Mouse (Mus musculus) retina, postnatal 7 days (tissue): ENCODE measurements around the gene Mapkapk2.
"Not testable (repeated sequence)": the region's sequence is repeated elsewhere in the genome, so short reads cannot be mapped to it uniquely, and the experiment has no call there.

Experiments
- DNase-seq: peaks from one replicate; pipeline ENCODE4 v3.0.0-alpha.2; 2012; ENCODE audit warnings: low read depth, low spot score

The Mapkapk2 gene

DNA sequence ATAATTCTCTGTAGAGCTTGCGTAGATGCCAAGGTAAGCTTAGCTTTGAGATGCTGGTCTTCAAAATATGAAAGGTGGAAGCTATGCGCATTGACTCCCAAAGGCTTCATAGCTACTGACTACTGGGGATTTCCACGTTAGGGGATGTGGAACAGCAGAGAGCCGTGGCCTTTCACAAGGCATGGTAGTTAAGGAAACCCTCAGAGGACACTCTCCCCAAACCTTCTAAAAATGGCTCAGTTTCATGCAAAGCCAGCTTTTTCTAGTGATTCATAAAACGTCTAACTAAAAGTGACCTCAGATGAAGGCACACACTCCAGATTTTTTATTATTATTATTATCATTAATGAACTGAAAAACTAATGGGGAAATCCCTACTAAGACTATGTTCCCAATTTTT, 47.6 kb downstream of the Mapkapk2 start:
- no peak for DNase-seq

DNA sequence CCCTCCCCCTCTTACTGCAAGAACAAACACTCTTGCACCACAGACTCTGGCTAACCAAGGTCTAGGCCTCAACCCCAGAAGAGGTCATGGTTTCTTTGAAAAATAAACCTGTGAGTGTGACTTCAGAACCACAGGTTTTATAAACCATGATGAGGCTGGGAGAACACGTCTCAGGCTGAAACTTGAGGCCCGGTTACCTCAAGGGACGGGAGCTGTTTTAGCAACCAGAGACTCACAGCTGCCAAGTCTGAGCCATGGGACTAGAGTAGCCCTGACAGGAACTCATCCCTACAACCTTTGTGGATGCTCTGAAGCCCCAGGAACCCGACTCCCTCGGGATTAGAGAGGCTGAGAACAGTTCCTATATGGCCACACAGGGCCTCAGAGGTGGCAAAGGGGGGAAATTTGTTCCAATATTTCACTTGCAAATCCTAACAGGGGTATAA, 48.2 kb downstream of the Mapkapk2 start:
- no peak for DNase-seq

DNA sequence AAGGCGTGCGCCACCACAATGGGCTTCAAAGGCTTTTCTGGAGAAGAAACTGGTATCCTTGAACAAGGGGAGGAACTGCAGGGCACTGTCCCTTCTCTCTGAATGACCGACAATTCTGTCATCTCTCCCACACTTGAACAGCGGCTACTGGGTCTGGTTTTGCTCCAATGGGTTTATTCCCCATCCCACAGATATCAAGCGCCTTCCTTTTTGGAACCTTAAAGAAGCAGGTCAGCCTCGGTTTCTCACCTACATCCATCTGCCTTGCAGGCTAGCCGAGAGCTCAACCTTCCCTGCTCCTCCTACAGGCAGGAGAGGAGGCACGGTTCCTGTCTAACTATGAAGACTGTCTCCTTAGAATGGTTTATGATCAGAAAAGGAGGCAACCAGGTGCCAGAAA, 48.7 kb downstream of the Mapkapk2 start:
- DNase-seq, result no peak

DNA sequence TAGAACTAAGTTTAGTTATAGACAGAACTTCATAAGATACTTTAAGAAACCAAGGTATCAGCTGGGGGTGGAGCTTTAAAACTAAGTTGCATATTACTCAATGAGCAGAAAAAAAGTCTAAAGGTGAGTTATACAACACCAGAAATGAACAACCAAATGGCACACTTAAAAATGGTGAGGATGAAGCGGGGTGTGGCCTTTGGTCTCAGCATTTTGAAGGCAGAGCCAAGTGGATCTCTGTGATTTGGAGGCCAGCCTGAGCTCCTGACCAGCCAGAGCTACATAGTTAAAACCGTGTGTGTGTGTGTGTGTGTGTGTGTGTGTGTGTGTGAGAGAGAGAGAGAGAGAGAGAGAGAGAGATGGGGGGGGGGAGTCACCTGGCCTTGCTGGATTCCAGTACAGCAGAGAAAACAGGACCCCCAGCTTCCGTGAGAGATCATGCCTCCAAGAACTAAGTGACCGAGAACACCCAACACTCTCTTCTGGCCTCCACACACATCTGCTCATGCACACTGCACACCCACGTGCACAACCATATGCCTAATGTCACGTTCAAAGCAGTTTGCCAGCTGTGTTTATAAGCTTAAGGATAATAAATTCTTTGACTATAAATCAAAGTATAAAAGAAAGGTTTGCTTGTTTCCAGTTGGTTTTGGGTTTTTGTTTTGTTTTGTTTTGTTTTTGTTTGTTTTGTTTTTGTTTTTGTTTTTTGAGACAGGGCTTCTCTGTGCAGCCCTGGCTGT, 49.3 kb downstream of the Mapkapk2 start:
- no peak for DNase-seq

DNA sequence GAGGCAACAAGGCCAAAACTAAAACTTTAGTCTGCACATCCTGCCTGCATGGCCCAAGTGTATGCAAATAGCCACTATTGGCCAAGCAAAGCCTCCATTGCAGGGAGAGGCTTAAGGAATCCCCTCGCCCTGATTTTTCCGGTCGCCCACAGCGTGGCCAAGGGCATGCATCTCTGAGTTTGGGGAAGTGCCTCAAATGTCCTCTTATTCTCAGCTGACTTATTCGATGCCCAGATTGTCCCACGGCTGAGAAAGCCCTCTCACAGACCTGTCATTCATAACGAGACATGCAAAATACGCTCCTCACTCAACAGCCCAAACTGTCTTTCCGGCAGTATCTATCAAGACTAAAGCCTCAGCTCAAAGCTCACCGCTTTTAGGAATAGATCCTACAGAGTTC, 51.0 kb downstream of the Mapkapk2 start:
- DNase-seq, result no peak

DNA sequence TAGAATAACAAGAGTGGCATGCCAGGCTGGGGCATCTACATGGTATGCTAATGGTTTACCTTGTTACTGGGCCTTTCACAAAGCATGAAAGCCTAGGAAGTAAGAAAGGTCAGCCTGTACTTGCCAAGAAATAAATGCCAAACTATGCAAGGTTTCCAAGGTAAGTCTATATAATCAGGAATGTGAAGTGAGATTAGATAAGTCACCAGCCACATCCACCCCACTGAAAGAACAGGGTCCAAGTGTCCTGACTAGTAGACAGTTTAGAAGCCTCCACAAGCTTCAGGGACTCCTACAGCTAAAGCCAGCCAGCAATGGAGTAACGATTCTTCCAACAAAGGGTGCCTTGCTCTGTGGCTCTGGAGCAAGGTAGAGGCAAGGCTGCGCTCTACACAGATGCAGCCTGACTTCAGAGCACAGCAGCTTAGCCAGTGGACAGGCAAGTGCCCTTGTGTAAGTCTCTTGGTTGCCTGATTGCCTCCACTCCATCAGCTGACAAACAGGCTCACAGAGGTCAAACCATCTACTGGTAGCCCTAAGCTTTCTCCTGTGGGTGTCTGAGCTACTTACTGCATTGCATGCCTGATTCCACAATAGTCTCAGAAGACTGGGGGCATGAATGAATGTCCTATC, 51.8 kb downstream of the Mapkapk2 start:
- DNase-seq, result no peak

DNA sequence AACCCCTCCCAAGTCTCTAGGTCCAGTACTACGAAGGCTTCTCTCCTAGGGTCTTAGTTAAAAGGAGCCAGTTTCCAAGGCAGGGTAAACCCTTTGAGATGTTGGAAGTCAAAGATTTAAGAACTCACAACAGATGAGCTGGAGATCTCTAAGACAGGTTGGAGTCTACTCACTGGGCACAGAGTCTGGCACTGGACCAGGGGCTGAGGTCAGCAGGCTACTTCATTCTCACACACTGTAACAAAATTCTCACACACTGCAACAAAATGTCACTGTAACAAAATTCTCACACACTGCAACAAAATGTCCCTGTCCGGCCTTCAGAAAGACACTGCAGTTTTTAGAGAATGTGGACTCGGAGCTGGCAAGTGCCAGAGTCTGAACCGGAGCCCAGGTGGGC, 54.0 kb downstream of the Mapkapk2 start:
- DNase-seq, result no peak

DNA sequence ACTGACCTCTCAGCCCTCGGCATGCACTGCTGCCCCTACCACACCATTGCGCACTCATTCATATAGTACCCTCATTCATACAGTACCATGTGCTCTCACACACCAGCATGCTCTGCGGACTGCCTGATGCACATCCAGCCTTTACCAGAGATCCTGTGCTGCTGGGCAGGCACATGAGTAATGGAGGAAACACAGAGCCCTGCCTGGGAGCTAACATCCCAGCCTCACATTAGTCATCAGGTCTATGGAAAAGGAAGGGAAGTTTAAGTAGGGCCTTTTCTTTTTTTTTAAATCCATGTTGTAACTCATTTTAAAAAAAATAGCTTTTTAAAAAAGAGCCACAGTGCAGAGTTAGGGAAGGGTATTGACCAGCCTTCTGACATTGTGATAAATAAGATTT, 54.9 kb downstream of the Mapkapk2 start:
- DNase-seq, result no peak

DNA sequence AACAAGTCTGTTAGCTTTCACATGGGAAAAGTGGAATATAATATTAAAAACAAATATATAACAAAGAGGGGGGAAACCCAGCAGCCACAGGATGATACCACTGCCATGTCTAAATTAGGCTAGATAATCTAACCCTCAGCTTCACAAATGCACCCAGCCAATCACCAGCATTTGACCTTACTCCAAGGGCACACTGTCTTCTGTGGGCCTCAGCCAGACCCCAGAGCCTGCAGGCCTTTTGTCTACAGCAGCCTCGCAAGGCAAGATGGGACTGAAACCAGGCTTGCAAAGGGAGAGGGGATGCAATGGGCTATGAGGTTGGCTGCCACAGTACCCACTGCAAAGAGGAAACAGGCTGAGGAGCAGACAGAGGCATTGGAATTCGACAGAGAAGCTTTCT, 55.4 kb downstream of the Mapkapk2 start:
- DNase-seq, result no peak

DNA sequence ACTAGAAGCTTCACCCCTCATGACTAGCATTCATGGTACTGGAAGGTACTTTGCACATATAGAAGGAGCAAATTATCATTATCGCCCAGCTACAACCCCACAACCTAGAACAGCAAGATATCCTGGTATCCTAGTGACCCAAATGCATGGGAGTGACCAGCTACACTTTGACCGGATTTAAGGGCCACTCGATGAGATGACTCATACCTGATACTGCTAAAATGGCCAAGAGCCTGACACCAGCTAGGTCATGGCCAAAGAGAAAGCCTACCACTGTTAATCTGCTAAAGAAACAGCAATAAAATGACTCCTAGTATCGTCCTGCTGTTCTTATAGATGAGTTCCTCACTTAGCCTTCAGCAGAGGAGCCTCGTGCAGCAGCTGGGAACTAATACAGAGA, 58.1 kb downstream of the Mapkapk2 start:
- no peak for DNase-seq

DNA sequence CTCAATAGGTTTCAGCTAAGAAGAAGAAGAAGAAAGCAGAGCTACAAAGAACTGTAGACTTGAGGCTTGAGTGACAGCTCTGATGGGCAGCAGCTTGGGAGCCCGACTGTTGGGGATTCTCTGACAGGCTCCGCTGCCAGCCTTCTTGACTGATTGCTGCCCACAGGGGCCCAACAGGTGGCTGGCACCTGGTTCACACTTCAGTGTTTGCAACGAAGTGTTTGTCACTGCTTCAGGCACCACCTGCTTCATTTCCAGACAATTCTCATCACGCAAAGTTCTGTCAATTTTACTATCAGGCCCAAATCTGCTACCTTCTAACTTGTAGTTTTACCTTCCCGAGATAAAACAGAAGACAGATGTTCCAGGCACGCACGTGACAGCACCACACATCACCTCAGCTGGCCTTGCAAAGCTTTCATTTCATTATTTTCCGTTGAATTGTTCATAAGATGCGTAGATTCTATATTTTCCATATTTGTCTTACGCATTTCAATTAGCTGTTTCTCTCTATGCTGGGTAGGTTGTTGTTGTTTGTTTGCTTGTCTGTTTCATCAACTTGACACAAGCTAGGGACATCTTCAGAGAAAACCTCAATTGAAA, 59.1 kb downstream of the Mapkapk2 start:
- no peak for DNase-seq

DNA sequence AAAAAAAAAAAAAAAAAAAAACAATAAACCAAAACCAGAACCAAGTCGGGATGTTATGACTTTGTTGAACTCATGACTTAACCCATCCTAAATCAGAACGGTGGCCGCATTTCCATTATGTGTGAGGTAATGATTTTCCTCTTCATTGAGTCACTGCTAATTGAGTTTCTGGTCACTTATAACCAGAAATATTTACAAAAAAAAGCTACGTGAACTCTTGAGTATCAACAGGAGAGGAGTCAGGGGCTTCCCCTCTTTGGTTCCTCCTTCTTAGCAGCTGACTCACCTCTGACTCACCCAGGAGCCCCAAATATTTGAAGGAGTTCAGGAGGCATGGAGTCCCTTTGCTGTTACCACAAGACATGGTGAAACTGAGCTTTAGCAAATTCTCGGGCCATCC, 59.6 kb downstream of the Mapkapk2 start:
- no peak for DNase-seq

DNA sequence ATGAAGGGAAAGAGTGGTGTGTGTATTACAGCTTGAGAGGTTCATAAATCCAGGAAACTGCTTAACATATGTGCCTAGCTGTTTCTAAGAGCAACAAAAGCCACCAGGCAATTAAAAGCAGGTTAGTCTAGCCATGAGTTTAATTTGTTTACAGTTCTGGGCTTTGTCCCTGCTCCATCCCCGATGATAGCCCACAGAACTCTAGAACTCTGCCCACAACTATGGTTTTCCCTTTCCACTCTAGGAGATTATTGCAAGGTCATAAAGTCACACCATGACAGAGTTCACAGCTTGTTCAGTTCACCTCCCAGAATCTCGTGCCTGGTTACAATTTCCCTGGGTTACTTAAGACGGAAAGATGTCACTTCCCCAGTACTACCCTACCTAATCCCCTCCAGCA, 66.4 kb downstream of the Mapkapk2 start:
- DNase-seq, result no peak

DNA sequence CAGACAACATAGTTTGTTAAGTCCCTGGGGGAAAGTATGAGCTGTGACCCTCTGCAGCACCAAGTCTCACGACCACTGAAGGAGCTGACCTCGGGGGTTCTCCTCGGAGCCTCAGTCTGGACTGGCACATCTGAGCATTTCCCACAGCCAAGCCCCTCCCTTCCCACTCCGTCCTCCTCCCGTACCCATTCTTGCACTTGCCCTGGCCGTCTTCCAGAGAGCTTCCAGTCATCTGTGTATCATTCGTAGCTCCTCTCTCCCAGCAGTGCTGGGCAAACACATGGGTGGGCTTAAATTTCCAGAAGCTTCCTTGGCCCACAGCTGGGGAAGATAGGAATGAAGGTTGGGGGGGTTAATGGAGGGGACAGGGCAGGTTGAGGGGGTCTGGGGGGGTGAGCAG, 67.4 kb downstream of the Mapkapk2 start:
- no peak for DNase-seq

DNA sequence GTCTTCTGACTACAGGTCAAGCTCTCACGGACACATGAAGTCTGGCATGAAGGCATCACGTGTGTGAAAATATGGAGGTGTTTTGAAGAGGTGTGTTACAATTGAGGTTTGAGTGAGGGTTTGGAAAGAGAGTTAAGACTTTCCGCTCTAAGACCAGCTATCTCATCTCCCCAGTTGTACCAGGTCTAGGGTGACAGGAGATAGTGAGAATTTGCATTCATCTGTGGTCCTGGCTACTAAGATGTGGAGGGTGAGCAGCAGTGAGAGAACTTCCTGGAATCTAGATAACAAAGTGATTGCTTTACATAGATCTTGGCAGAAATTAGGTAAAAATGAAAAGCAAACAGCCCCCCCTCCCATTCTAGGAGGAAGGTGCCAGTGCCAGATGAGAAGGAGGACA, 68.4 kb downstream of the Mapkapk2 start:
- DNase-seq, result no peak

DNA sequence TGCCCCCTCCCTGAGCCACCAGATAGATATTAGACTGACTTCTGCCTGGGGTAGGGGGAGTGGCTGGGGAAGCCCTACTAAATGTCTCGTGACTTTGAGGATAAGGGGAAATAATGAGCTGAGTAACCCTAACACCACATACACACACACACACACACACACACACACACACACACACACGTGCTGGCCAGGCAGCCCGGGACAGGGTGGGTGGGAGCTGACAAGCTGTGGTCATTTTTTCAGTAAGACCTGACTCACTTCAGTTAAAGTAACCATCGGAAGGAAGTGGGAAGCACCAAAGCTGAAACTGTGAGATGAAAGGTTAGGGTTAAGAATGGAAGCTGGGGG, 71.8 kb downstream of the Mapkapk2 start:
- no peak for DNase-seq

DNA sequence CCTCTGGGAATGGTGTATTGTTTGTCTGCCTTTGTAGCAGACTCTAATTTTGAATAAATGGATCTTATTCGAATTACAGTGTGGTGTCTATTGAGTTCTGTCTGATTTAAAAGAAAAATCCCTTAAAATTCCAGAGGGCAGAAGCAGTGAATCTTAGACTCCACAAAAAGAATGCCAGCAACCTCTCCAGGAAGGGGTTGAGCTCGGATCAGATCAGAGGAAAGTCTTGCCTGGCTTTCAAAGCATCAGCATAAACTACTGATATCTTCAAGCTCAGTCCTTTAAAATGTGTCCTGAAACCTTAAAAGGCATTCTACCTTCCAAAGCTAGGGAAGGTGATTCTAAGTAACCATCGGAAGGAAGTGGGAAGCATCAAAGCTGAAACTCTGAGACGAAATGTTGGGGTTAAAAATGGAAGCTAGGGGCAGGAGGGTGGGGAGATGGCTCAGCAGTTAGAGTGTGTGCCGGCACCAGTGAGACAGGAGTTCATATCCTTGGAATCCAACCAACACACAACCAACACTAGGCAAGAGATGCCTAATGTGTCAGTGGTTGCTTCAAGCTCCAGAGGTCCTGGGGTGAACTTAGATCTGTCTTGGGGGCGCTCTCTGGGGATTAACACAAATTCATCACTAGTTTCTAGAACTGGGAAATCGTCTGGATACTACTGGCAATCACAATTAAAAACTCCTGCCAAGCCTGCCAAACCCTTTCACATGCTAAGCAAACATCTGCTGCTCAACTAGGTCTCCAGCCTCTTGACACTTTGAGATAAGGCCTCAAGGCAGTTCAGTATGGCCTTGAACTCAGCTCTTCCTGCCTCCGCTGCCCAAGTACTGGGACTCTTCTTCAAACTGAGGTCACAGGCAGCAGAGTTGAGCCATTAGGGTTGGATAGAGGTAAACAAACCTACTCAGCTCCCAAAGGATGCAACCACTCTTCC, 72.5 kb downstream of the Mapkapk2 start:
- DNase-seq, result no peak

DNA sequence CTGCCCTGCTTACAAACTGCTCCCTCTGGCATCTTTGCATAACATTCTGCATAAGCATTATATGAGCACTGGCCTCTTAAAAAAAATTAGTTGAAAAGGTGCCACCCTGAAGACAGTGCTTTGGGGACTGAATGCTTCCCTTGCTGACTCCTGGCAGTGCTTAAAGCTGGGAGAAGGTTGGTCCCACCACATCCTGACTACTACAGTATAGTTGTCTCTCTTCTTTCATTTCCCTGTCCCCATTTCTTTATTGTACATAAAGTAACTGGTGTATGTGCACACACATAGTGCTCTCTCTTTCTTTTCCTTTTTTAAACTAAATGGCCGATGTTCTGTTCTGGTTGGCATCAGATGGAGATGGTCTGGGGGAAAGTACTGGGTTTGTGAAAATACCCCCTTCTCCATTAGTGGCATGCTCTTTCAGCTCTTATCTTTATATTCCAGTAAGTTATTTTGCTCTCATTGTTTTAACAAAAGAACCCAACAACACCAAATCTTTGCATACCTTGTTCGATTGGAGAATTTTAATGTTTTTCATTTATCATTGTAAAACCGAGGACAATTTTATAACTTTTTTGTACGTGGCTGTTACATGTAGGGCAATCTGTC, 74.3 kb downstream of the Mapkapk2 start:
- not testable (repeated sequence) for DNase-seq

DNA sequence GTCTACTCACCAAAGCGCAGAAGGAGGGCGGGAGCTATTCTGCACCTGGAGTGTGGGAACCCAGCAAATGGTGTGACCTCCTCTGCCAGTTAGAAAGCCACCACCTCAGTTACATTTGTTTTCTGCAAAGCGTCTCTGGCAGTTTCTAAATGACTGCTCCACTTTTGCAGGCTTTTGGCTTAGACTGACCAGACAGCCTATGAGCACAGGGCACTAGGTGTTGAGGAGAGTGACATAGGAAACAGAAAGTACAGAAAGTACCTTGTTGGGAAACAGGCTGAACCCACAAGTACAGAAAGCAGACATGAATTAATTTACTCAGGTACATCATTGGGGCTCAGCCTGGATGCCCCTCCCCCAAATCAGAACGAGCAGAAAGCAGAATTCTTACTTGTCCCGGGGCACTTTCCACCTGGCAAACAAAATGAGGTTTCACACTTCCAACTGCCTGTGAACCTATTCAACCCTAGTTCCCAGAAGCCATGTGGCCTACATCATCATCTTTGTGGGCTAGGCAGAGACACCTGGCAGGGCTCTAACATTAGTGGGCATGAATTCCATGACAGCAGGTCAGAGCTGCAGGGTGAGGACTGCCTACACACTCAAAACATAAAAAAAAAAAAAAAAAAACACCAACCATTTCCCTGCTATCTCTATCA, 74.9 kb downstream of the Mapkapk2 start:
- DNase-seq, result no peak

DNA sequence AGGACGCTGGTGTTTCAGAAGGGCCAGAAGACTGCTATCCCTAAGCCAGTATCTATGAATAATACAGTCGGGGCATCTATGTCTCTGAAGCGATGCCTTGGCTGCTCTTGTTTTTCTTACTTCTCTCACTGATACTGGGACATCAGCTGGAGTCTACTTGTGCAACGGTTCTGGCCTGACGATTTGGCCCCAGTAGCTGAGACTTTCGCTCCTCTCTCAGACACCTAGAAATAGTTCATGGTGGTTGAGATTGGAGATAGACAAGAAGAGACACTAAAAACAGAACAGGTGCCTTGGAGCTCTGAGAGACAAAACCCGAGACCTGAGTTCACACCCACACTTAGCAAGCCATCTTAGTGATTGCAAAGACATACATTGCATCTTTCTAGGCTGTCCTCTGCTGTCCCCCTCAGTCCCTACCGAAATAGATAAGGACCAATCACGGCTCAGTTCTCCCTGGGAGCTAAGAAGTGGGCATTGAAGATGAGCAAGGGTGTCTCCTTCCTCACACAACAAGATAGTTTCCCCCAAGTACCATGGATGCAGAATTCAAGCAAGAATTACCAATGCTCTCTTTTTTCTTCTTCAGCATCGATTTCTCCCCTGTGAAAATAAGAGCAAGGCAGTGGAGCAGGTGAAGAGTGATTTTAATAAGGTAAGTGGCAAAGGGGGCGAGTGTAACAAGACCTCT, 75.6 kb downstream of the Mapkapk2 start:
- no peak for DNase-seq

DNA sequence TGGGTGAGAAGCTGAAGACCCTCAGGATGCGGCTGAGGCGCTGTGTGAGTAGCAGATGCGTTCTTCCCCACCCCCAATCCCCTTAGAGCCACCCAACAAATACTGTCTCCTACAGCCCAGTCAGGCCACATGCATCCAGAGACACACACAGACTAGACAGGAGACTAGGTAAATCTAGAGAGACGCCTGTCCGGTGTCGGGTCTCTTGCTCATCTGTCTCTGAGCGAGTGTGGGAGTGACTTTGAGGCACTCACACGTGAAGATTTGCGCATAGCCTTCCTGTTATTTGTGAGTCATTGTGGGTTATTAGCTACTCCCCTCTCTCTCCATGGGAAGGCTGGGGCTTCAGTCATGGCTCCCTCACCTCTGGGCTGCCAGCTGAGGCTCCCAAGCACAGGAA, 76.2 kb downstream of the Mapkapk2 start:
- no peak for DNase-seq
